Mouse (Mus musculus) heart, adult 10 weeks (tissue): ENCODE measurements around the gene Olfr487. TPM values are rescaled to one million over a fixed set of nuclear protein-coding genes. Genes with fewer than 3 reads are reported as not detected.

Source experiments
- polyA plus RNA-seq: library from polyadenylated mRNA; stranded (reverse); fragments of 350-450 nt; fragmentation: Illumina TruSeq; extraction: RNeasy Lipid Tissue Mini Kit (QIAGEN cat#74804); gene quantifications from one replicate; pipeline ENCODE4 v1.2.3, GENCODE M21; 2014; ENCODE audit warnings: low read depth, low replicate concordance

Gene Olfr487
- not detected for polyA plus RNA-seq

GRCm38 (mm10) chr7:108214536-108214935, at the start of gene Olfr487:
Gene Olfr487 (minus strand): TSS chr7:108214636.

GRCm38 (mm10) chr7:108258247-108258646, 43.8 kb upstream of the Olfr487 start, which contains the start of gene Olfr488:
Gene Olfr488 (minus strand): TSS chr7:108258347.

GRCm38 (mm10) chr7:108172642-108173041, 41.8 kb downstream of the Olfr487 start, which contains the start of gene Olfr486:
Gene Olfr486 (minus strand): TSS chr7:108172742.

GRCm38 (mm10) chr7:108159771-108160170, 54.7 kb downstream of the Olfr487 start, which contains the start of gene Olfr485:
Gene Olfr485 (minus strand): TSS chr7:108159871.

Other genes starting within 250 kb of the Olfr487 start
- not detected for gene Olfr476, start 249.8 kb downstream of the Olfr487 start, polyA plus RNA-seq
- not detected for gene Olfr477, start 227.9 kb downstream of the Olfr487 start, polyA plus RNA-seq
- not detected for gene Olfr478, start 180.6 kb downstream of the Olfr487 start, polyA plus RNA-seq
- gene Olfr479, start 163.9 kb downstream of the Olfr487 start, polyA plus RNA-seq, result not detected
- not detected for gene Olfr480, start 147.3 kb downstream of the Olfr487 start, polyA plus RNA-seq
- gene Olfr481, start 134.8 kb downstream of the Olfr487 start, polyA plus RNA-seq, result not detected
- gene Olfr482, start 117.0 kb downstream of the Olfr487 start, polyA plus RNA-seq, result not detected
- not detected for gene Olfr483, start 113.8 kb downstream of the Olfr487 start, polyA plus RNA-seq
- gene Olfr484, start 87.2 kb downstream of the Olfr487 start, polyA plus RNA-seq, result not detected
- gene Olfr485, start 54.8 kb downstream of the Olfr487 start, polyA plus RNA-seq, result not detected
- not detected for gene Olfr486, start 41.9 kb downstream of the Olfr487 start, polyA plus RNA-seq
- not detected for gene Olfr488, start 43.7 kb upstream of the Olfr487 start, polyA plus RNA-seq
- not detected for gene Olfr490, start 74.3 kb upstream of the Olfr487 start, polyA plus RNA-seq
- not detected for gene Olfr491, start 98.8 kb upstream of the Olfr487 start, polyA plus RNA-seq
- not detected for gene Olfr492, start 109.0 kb upstream of the Olfr487 start, polyA plus RNA-seq
- gene Olfr493, start 132.3 kb upstream of the Olfr487 start, polyA plus RNA-seq, result not detected
- gene Olfr494, start 150.7 kb upstream of the Olfr487 start, polyA plus RNA-seq, result not detected
- not detected for gene Olfr495, start 178.5 kb upstream of the Olfr487 start, polyA plus RNA-seq
- gene Olfr497, start 205.8 kb upstream of the Olfr487 start, polyA plus RNA-seq, result not detected